Mouse (Mus musculus) heart, embryonic 14.5 days (tissue): ENCODE measurements at regions not wholly inside any gene's neighbourhood (a gene's known extent, or its start where the extent isn't known, plus 50 kb on each side); places are given as distances from the start of the nearest gene placed in this dataset.
A peak's percentile ranks its signal among the peaks of the same experiment; 100 is the strongest.

Source experiments
- ATAC-seq: fragments of 200-750 bp; cut with Nextera tagmentation; 2 replicates; pipeline ENCODE4 v1.8.0; 2017; ENCODE audit warnings: low read depth, moderate TSS enrichment; ENCODE audit not compliant: insufficient number of reproducible peaks, insufficient read depth, low FRiP score
- H3K27ac ChIP-seq, 2 experiments: fragments of 200-500 bp in 1 of 2; fragments of 300-500 bp in 1 of 2; sonication (generic) in 1 of 2; replicated peaks in 1 of 2; 2 replicates each; pipeline ENCODE4 v1.5.1; 2012 to 2014; ENCODE audit warnings: low read depth in 2 of 2, low read length in 2 of 2, control low read depth in 1 of 2, mild to moderate bottlenecking in 1 of 2, mixed read lengths in 1 of 2; ENCODE audit not compliant: control insufficient read depth in 1 of 2, insufficient read depth in 1 of 2
- H3K27me3 ChIP-seq: fragments of 300-500 bp; sonication (generic); 2 replicates; pipeline ENCODE4 v1.6.1; 2014; ENCODE audit warnings: mild to moderate bottlenecking, low read length, control low read depth; ENCODE audit not compliant: control insufficient read depth, insufficient read depth
- H3K36me3 ChIP-seq: fragments of 300-500 bp; sonication (generic); 2 replicates; pipeline ENCODE4 v1.6.1; 2014; ENCODE audit warnings: mild to moderate bottlenecking, control low read depth, low read length, mixed read lengths; ENCODE audit not compliant: control insufficient read depth, insufficient read depth
- H3K4me1 ChIP-seq, 2 experiments: fragments of 200-500 bp in 1 of 2; fragments of 300-500 bp in 1 of 2; sonication (generic) in 1 of 2; 2 replicates each; pipeline ENCODE4 v1.6.1; 2012 to 2014; ENCODE audit warnings: low read length in 2 of 2, control low read depth in 1 of 2, mixed read lengths in 1 of 2; ENCODE audit not compliant: control insufficient read depth in 2 of 2, insufficient read depth in 2 of 2
- H3K4me2 ChIP-seq: fragments of 300-500 bp; sonication (generic); 2 replicates; pipeline ENCODE4 v1.6.1; 2014; ENCODE audit warnings: mild to moderate bottlenecking, low read length
- H3K4me3 ChIP-seq, 2 experiments: fragments of 200-500 bp in 1 of 2; fragments of 300-500 bp in 1 of 2; sonication (generic) in 1 of 2; 2 replicates each; pipeline ENCODE4 v1.5.1; 2012 to 2014; ENCODE audit warnings: low read length in 2 of 2, mild to moderate bottlenecking in 2 of 2, control low read depth in 1 of 2, low read depth in 1 of 2, moderate library complexity in 1 of 2; ENCODE audit not compliant: control insufficient read depth in 1 of 2, insufficient read depth in 1 of 2
- H3K9ac ChIP-seq: fragments of 300-500 bp; sonication (generic); 2 replicates; pipeline ENCODE4 v1.6.1; 2014; ENCODE audit warnings: mild to moderate bottlenecking, low read length
- H3K9me3 ChIP-seq: fragments of 300-500 bp; sonication (generic); 2 replicates; pipeline ENCODE4 v1.6.1; 2016; ENCODE audit warnings: low read length, control low read depth; ENCODE audit not compliant: control insufficient read depth
- WGBS: fragments of 180-500 bp; shearing (Covaris S2); extraction: QIAGEN DNeasy Blood & Tissue Kit; methylation state at CpG from one replicate; pipeline ENCODE4 v1.1.7; 2014; 5-methylcytosine and 5-hydroxymethylcytosine counted together

DNA sequence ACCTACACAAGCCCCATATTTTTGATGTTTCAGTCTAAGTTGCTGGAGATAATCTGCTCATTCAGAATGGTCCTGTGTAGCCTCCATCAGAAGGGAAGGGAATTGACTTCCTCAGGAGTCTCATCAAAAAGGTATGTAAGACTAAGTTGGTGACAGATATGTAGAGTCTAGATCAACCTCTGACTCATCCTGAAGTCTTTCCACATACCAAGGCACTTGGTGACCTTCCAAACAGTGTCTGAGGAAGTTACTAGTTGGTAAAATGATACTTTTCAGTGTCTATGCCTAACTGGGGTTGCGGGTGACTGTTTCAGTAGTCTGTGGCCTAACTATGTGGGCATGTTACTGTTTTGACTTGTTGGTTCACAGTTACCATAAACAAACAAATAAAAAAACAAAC is 133.0 kb upstream of the Plcb4 start:
- Histone ChIP-seq H3K9me3 (no peaks in the 10 kb centered on the region), H3K4me1 (no peaks in the 10 kb centered on the region), H3K9ac (no peak overlapping the region), H3K27ac (no peak overlapping the region), H3K36me3 (no peaks in the 10 kb centered on the region), H3K4me3 (no peak overlapping the region), H3K4me2 (no peak overlapping the region), H3K27me3 (no peaks in the 10 kb centered on the region)
- no peak for ATAC-seq
- WGBS, result 90% methylated on average over 1 of the region's 1 CpGs

DNA sequence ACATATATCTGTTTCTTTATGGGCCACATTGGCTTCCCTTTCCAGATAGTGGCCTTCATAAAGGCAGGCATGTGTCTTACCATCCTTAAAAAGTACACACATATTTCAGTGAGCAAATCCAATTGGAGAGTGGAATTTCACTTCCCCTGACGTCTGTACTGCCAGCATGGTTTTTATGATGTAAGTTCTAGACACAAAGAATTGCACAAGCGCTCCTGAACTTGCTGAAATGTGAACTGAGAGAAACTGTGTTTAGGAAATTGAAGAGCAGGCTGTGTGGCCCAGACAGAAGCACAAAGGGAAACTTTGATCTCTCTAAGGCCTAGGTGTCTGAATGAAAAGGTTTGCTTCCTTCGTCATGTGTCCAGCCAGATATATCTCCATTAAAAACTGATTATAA is 129.2 kb upstream of the Plcb4 start:
- no peak for ATAC-seq
- H3K9ac ChIP-seq, result no peak overlapping the region
- H3K4me1 ChIP-seq, result no peaks in the 10 kb centered on the region
- H3K9me3 ChIP-seq, result 0 out of 2 replicates have a peak, but pooled peaks cover 4% of the 10 kb centered on the region
- no peak overlapping the region for H3K4me3 ChIP-seq
- H3K4me2 ChIP-seq, result no peak overlapping the region
- no peaks in the 10 kb centered on the region for H3K27me3 ChIP-seq
- 74% methylated on average over 3 of the region's 3 CpGs for WGBS
- H3K36me3 ChIP-seq, result no peaks in the 10 kb centered on the region
- no peak overlapping the region for H3K27ac ChIP-seq

DNA sequence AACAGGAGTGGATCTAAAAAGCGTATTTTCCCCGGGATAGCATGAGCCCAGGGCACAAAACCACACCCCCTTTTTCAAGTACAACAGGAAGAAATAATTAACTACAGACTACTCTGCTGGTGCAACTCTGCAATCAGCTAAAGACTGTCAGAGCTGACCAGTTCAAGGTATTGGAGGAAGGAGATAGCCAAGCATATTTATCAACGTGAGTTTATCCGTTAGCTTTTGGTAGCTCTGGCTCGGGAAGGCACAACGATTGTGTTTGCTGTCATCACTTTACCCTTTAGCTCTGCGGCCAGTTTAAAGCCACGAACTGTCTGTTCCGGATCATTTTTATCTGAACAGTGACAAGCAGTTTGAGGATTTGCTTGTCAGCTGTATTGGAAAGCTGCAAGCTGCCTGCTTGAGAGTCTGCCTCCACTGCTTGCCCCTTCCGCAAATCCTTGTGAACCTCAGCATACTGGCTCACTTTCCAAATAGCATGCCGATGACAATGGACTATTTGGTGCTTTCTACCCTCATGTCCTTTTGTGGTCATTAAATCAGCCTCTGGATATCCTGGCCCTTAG is 122.4 kb upstream of the Plcb4 start:
- Histone ChIP-seq H3K4me2 (peak overlapping the region; percentile 67), H3K9me3 (peaks cover 4% of the 10 kb centered on the region; the same call in 1 of the 2 replicates), H3K36me3 (no peaks in the 10 kb centered on the region), H3K9ac (peak overlapping the region; percentile 56), H3K4me1 (peaks cover 10 to 29% of the 10 kb centered on the region in 2 experiments), H3K4me3 (peak overlapping the region; percentile 28; a peak in 3 of 4 replicates), H3K27ac (peak overlapping the region; percentile 93 to 95), H3K27me3 (no peaks in the 10 kb centered on the region)
- peak; percentile 65 for ATAC-seq
- 3% methylated on average over 11 of the region's 11 CpGs for WGBS

DNA sequence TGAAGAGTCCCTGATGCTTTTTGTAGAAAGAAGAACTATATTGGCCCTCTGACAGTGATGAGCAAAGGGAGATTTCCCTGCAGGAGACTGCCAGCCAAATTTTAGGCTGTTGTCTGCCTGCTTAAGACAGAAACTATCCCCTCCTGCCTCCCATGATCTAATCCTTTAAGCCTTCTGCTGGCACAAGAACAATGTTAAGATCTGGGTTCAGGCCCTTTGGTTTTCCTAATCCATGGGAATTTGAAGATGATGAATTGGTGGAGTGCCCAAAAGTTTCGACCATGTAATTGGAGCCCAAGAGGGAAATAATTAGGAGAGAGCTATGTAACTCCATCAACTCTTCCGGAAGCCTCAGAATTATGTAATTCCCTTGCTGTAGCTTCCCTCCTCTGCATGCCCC is 120.8 kb upstream of the Plcb4 start:
- Histone ChIP-seq H3K27ac (peak overlapping the region; percentile 15 to 93), H3K4me2 (peak overlapping the region; percentile 67; the same call in 1 of the 2 replicates), H3K9me3 (no peaks in the 10 kb centered on the region; the same call in 1 of the 2 replicates), H3K36me3 (no peaks in the 10 kb centered on the region), H3K4me1 (peaks cover 10 to 29% of the 10 kb centered on the region in 2 experiments), H3K4me3 (no peak overlapping the region), H3K9ac (no peak overlapping the region), H3K27me3 (no peaks in the 10 kb centered on the region)
- WGBS, result 72% methylated on average over 2 of the region's 2 CpGs
- ATAC-seq, result no peak

GRCm38 (mm10) chr2:135541058-135541457 is 117.8 kb upstream of the Plcb4 start:
- no peak overlapping the region for H3K4me2 ChIP-seq
- WGBS, result 87% methylated on average over 2 of the region's 2 CpGs
- ATAC-seq, result no peak
- no peak overlapping the region for H3K27ac ChIP-seq
- no peaks in the 10 kb centered on the region; the same call in 1 of the 2 replicates for H3K9me3 ChIP-seq
- no peak overlapping the region for H3K4me3 ChIP-seq
- H3K9ac ChIP-seq, result no peak overlapping the region
- H3K4me1 ChIP-seq, result peaks cover 8 to 26% of the 10 kb centered on the region in 2 experiments
- no peaks in the 10 kb centered on the region for H3K36me3 ChIP-seq
- no peaks in the 10 kb centered on the region for H3K27me3 ChIP-seq

DNA sequence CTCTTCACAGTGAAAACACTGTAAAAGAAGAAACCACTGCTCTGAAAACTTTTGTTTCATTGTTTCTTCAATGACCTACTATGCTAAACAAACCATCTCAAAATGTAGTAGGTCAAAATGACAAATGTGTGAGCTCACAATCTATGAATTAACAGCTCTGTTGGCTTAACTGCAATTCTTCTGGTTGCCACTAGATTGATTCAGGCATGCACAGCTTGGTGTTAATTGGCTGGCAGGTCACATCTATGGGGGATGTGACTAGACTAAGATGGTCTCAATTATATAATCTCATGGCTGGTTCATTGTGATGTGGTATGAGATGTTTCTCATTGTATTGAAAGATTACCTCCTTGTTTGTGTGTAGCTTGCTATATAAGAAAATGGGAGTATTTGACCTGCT is 116.9 kb upstream of the Plcb4 start:
- no peak overlapping the region for H3K4me3 ChIP-seq
- H3K9me3 ChIP-seq, result no peaks in the 10 kb centered on the region; the same call in 1 of the 2 replicates
- ATAC-seq, result no peak
- no peaks in the 10 kb centered on the region for H3K27me3 ChIP-seq
- H3K9ac ChIP-seq, result no peak overlapping the region
- H3K36me3 ChIP-seq, result no peaks in the 10 kb centered on the region
- H3K4me2 ChIP-seq, result no peak overlapping the region
- H3K4me1 ChIP-seq, result peaks cover 2 to 20% of the 10 kb centered on the region in 2 experiments; a peak in 3 of 4 replicates
- H3K27ac ChIP-seq, result no peak overlapping the region

- Histone ChIP-seq H3K27me3 (no peaks in the 10 kb centered on the region), H3K27ac (no peak overlapping the region), H3K4me1 (0 out of 4 replicates have a peak, but pooled peaks cover 0 to 5% of the 10 kb centered on the region in 2 experiments), H3K4me2 (no peak overlapping the region), H3K36me3 (no peaks in the 10 kb centered on the region), H3K9me3 (no peaks in the 10 kb centered on the region), H3K4me3 (no peak overlapping the region), H3K9ac (no peak overlapping the region)
- no peak for ATAC-seq
Measured at GRCm38 (mm10) chr2:135544882-135545281, 113.9 kb upstream of the Plcb4 start.

DNA sequence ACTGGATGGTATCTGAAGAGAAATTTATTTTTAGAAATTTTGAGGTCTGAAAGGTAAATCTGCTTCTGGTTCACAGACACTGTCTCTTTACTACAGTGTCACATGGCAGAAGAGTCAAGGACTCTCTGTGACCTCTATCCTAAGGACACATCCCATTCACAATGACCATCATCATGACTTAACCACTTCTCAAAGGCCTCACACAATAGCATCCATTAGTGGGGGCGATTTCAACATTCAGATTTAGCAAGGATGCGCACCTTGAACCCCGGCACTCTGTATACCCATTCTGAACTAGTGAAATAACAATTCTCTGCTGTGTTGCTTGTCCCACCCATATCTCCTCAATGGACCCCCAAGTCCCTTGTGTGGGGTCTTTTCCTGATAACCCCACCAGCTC is 110.8 kb upstream of the Plcb4 start:
- H3K36me3 ChIP-seq, result no peaks in the 10 kb centered on the region
- no peak overlapping the region for H3K27ac ChIP-seq
- no peak overlapping the region for H3K9ac ChIP-seq
- H3K4me1 ChIP-seq, result no peaks in the 10 kb centered on the region
- no peak for ATAC-seq
- H3K27me3 ChIP-seq, result no peaks in the 10 kb centered on the region
- H3K9me3 ChIP-seq, result no peaks in the 10 kb centered on the region
- 86% methylated on average over 3 of the region's 3 CpGs for WGBS
- no peak overlapping the region for H3K4me2 ChIP-seq
- no peak overlapping the region for H3K4me3 ChIP-seq
